Mouse (Mus musculus) urinary bladder, postnatal 0 days (tissue): ENCODE results near the gene Kcnk4. TPM values are rescaled to one million over a fixed set of nuclear protein-coding genes. Genes with fewer than 3 reads are reported as not detected.

Source experiments
- microRNA-seq: library from miRNA; unstranded; fragments of <30 nt; microRNA quantifications from one replicate; pipeline ENCODE4, GENCODE M21; 2016
- polyA plus RNA-seq: library from polyadenylated mRNA; unstranded; fragments of >200 nt; fragmentation: Nextera tagmentation; extraction: Ambion mirVana; gene quantifications from 2 replicates; pipeline ENCODE4 v1.2.1, GENCODE M21; 2015

The Kcnk4 gene
- polyA plus RNA-seq: 0.44 and 0.81 TPM in 2 replicates

GRCm38 (mm10) chr19:6934195-6934977, at the start of gene Kcnk4:
TSS of gene Kcnk4 (minus strand) at chr19:6934515.

DNA sequence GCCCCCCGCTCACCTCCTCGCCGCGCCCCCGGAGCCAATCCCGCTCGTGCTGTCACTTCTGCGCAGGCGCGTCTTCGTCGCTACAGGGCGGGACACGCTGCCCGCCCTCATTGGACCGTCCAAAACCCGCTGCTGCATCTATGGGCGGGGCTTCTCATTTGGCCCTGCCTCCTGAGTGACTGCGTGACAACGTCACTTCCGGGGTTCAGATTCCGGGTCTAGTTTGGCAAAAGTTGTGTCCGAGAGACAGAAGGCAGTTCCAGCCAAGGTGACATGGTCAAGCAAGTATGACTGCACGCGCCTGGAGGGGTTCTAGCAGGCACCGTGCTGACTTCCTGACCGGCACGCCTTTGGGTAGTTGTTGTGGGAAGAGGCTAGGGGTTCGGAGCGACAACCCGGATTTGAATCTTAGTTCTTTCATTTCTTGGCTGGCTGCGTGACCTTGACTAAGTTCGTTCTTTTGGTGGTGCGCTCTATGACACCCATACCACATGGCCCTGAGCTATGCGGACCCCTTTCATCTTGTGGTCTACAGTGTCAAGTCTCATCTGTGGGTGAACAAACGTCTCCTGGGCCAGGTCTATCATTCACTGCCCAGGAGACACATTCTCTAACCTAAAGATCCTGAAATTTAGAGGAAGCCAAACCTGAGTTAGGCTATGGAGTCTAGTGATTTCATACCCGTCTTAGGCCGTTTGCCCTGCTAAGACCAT, 46.2 kb upstream of the Kcnk4 start, which contains the start of gene Fkbp2:
Fkbp2 (minus strand) TSS at position 121 of the 713 bp plus-strand sequence.

DNA sequence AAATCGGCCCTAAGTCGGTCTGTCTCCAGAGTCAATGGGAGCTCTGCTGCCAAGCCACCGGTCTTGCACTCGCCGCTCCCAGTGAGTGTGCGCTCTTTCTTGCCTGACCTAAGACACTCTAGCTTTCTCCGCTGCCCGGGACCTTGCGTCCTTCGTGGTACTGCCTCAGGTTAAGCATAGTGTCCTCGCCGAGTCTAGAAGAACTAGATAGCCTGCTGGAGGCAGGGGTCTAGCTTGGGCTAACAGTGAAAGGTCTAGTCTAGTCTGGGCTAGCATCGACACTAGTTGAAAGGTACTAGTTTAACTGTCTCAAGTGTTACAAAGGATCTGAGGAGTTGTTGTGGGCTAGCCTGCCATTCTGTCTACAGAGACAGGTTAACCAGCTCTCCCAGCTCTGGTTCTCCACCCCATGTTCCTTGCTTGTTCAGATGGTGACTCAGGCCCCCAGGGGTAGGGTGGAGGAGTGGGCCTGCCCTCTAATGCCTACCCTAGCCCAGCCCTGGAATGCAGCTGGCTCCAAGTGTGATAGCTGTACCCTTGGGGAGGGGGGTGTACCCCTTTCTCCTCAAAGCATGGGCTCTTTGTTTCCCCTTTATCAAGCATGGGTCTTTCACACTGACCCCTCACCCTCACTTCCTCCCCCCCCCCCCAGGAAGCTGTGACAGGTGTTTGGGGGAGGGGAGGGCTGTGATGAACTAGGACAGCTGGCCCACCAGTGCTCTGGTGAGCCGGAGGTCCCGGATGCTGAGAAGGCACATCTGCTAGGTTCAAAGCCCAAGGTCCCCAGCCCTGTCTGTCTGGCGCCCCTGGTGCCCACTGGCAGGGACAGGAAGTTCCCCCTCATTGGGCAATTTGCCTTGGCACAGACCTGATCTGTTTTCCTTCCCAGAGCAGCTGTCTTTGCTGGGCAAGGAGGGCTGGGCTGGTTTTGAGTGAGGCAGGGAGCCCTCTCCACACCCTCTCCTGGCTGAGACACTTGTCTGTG, 41.5 kb upstream of the Kcnk4 start, which contains the start of gene Plcb3:
Plcb3 (minus strand) TSS at position 934 of the 985 bp plus-strand sequence.

DNA sequence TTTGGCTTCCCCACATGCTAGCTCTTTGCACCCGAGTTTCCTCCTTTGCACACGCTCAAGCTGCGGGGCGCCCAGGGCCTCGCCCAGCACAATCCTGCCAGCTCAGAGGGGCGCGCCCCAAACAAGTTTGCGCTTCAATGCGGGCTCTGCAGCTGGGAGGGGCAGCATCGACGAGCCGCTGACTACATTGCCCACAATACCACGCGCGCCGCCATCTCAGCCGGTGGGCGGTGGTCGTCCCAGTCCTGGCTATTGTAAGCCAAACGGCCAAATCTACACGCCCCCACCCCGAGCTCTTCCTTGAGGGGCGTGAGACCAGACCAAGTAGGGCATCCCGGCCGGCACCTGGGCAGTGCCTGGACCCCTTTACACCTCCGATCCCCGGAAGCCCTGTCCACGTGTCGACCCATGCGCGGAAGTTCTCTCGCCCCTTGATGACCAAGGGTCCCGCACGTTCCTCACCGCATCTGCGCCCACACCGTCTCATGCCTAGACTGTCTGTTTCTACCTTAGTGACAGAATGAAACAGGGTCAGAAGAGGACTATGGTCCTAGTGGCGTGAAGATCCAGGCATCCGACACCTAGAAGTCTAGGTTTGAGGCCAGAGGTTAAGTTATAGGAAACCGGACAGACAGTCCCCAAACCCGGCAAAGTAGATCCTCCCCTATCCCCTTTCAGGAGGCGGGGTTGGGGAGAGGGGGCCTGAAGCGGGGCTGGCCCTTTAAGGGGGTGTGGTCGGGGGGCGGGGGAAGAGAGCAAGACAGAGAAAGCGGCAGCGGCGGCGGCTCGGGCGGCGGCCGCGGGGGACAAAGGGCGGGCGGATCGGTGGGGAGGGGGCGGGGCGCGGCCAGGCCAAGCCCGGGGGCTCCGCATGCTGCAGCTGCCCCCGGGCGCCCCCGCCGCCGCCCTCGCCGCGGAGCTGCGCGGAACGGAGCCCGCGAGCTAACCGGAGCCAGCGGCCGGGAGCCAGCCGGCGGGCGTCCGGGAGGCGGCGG, 40.2 kb upstream of the Kcnk4 start, which contains the start of gene Ppp1r14b:
Ppp1r14b (plus strand) TSS at position 758 of the 995 bp plus-strand sequence.

GRCm38 (mm10) chr19:6942249-6942691, 8.0 kb upstream of the Kcnk4 start, which contains the start of gene Gpr137:
TSS of gene Gpr137 (minus strand) at chr19:6942480.

DNA sequence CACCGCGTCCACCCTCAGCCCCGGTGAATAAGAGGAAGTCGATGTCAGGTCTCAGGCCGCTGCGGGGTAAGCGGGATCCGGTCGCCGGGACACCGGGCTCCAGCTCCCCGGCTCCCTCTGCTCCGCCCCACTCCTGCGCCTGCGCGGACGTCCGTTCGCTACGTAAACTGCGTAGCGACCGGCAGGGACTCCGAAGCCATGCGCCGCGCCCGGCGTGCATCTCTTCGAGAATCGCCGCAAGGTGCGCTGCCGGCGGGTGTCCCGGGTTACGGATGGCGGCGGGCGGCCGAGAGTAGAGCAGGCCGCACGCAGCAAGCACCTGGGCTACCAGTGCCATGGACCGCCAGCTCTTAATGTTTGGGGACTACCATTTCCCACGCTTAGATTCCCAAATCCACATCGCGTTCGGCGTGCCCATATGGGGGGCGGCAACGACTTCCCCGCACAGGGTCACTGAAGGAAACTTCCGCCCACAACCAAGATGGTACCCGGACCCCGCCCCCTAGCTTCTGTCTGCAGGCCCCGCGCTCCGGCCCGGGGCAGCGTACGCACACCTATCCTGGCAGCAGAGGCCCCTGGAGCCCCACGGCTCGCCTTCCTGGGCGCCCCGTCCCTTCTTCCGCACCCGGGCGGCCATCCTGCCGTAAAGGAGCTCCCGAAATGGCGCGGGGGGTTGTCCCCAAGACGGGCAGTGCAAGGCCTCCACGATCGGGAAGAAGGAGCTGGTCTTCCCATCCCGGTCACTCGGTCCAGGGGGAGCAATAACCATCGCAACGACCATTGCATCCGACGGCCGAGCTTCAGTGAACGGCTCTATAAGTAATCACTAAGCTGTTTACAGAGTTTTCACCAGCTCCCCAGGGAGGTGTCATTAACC, 7.3 kb upstream of the Kcnk4 start, which contains the start of gene Bad:
Bad (plus strand) TSS at position 490 of the 877 bp plus-strand sequence.

GRCm38 (mm10) chr19:6925307-6925573, 9.1 kb downstream of the Kcnk4 start, which contains the start of gene Catsperz:
TSS of gene Catsperz (minus strand) at chr19:6925380.

GRCm38 (mm10) chr19:6921647-6922567, 12.4 kb downstream of the Kcnk4 start, which contains the start of gene Esrra:
TSS of gene Esrra (minus strand) at chr19:6921813.

DNA sequence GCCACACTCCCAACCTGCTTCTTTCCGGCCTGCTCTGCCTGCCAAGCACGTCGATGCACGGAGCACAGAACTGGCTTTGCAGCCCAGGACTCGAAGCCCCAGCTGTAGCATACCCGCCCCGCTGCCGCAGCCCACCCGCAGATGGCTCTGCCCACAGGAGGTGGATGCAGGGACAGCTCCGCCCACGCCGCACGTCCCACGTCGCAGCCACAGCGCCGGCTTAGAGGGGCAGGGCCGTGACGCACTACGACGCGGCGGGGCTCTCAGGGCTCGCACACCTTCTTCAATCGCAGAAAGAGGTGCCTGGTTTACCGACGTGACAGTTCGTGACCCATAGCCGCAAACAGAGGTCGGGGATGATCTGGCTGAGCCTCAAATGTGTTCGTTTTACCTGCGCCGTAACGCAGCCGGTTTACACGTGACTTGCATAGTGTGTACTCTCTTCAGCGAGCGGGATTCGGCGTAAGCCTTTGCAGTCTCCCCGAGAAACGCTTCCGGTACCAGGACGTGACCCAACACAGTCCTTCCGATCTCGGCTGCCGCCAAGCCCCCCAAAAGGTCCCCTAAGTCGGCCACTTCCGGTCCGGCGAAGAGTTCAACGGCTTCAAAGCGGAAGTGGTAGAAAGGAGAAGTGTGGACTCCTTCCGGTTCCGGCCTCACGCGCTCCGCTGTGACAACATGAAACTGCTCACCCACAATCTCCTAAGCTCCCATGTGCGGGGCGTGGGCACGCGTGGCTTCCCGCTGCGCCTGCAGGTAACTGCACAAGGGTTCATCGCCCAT, 24.6 kb downstream of the Kcnk4 start, which contains the start of the genes Trmt112 and Prdx5:
Trmt112 (plus strand) TSS at position 192 of the 783 bp plus-strand sequence.
Prdx5 (minus strand) TSS at position 600 of the 783 bp plus-strand sequence.

Small RNAs within 50 kb of the gene (microRNA-seq; reads per million reads assigned to microRNA genes)
- gene Mir6990: 2.2 reads per million

Other genes starting within 250 kb of the Kcnk4 start
- gene Rps6ka4, start 93.9 kb downstream of the Kcnk4 start, polyA plus RNA-seq: 40.3 and 43.7 TPM in 2 replicates
- 0.83 and 1.3 TPM in 2 replicates for gene Ccdc88b, start 76.3 kb downstream of the Kcnk4 start, polyA plus RNA-seq
- gene Trmt112, start 24.8 kb downstream of the Kcnk4 start, polyA plus RNA-seq: 77.8 and 79.0 TPM in 2 replicates
- gene Prdx5, start 24.4 kb downstream of the Kcnk4 start, polyA plus RNA-seq: 550 and 643 TPM in 2 replicates
- 14.4 and 16.9 TPM in 2 replicates for gene Esrra, start 12.7 kb downstream of the Kcnk4 start, polyA plus RNA-seq
- 2.5 and 3.3 TPM in 2 replicates for gene Catsperz, start 9.1 kb downstream of the Kcnk4 start, polyA plus RNA-seq
- gene Bad, start 7.3 kb upstream of the Kcnk4 start, polyA plus RNA-seq: 67.7 and 73.8 TPM in 2 replicates
- gene Gpr137, start 8.0 kb upstream of the Kcnk4 start, polyA plus RNA-seq: 23.7 and 24.3 TPM in 2 replicates
- 81.0 and 92.9 TPM in 2 replicates for gene Ppp1r14b, start 40.5 kb upstream of the Kcnk4 start, polyA plus RNA-seq
- gene Plcb3, start 42.0 kb upstream of the Kcnk4 start, polyA plus RNA-seq: 31.8 TPM in 2 replicates
- gene Fkbp2, start 46.0 kb upstream of the Kcnk4 start, polyA plus RNA-seq: 74.7 and 85.4 TPM in 2 replicates
- gene Vegfb, start 53.1 kb upstream of the Kcnk4 start, polyA plus RNA-seq: 34.4 and 38.7 TPM in 2 replicates
- gene Dnajc4, start 58.1 kb upstream of the Kcnk4 start, polyA plus RNA-seq: 26.6 and 32.5 TPM in 2 replicates
- 17.2 and 19.9 TPM in 2 replicates for gene Nudt22, start 61.6 kb upstream of the Kcnk4 start, polyA plus RNA-seq
- gene Trpt1, start 61.6 kb upstream of the Kcnk4 start, polyA plus RNA-seq: 10.9 and 11.3 TPM in 2 replicates
- 7.1 and 19.9 TPM in 2 replicates for gene Fermt3, start 85.0 kb upstream of the Kcnk4 start, polyA plus RNA-seq
- gene Stip1, start 105.5 kb upstream of the Kcnk4 start, polyA plus RNA-seq: 79.0 and 85.8 TPM in 2 replicates
- 5.4 and 6.9 TPM in 2 replicates for gene Macrod1, start 122.3 kb upstream of the Kcnk4 start, polyA plus RNA-seq
- 0.68 and 0.73 TPM in 2 replicates for gene Flrt1, start 171.2 kb upstream of the Kcnk4 start, polyA plus RNA-seq